Mouse (Mus musculus) embryonic stem cell, embryonic (primary cell): Measurements from ENCODE around the gene Ncbp1.

ENCODE experiments used
- CTCF ChIA-PET, 4 experiments: fragments of 300-600 bp in 2 of 4; fragments of 350-600 bp in 2 of 4; sonication (Branson Sonifier 250); formaldehyde crosslinking; loops; one replicate each; lab custom pipeline; 2022; ENCODE audit warnings: inconsistent platforms in 2 of 4; lab: Charles Lee
- POLR2A ChIA-PET, 4 experiments: fragments of 300-600 bp in 2 of 4; fragments of 350-600 bp in 2 of 4; sonication (Branson Sonifier 250); formaldehyde crosslinking; loops; one replicate each; lab custom pipeline; 2022; ENCODE audit warnings: antibody characterized with exemption in 4 of 4, inconsistent platforms in 1 of 4; lab: Charles Lee

The Ncbp1 gene

GRCm38 (mm10) chr4:46119514-46120094, 18.8 kb upstream of the Ncbp1 start:
- POLR2A ChIA-PET, result interaction anchor here (0.5 to 1.6 kb wide), 5 partner anchors 13 to 323 kb away, joined by 3 to 5 read pairs (median 4); no protein-coding TSS in a partner anchor
- CTCF ChIA-PET, result interaction anchor here in 3 of 4 experiments (0.6 to 1.7 kb wide), 5 partner anchors 10 to 300 kb away, joined by 3 to 8 read pairs (median 4); no protein-coding TSS in a partner anchor

- CTCF ChIA-PET, result interaction anchor here in 1 of 4 experiments (0.6 to 1.7 kb wide), 2 partner anchors 221 to 301 kb away, joined by 3 to 4 read pairs; no protein-coding TSS in a partner anchor
- POLR2A ChIA-PET, result interaction anchor here in 3 of 4 experiments (0.6 to 1.6 kb wide), 5 partner anchors 14 to 148 kb away, joined by 3 to 4 read pairs (median 3); no protein-coding TSS in a partner anchor
Observed at GRCm38 (mm10) chr4:46120767-46121166, 17.6 kb upstream of the Ncbp1 start.

GRCm38 (mm10) chr4:46123358-46123757, 15.1 kb upstream of the Ncbp1 start:
- CTCF ChIA-PET, result no interaction called here
- POLR2A ChIA-PET, result interaction anchor here in 1 of 4 experiments (1.2 kb wide), 1 partner anchor 15 kb away, joined by 3 read pairs; the partner anchor contains the start of genes Ncbp1 and Tstd2

- CTCF ChIA-PET, result interaction anchor here in 2 of 4 experiments (0.6 to 0.7 kb wide), 3 partner anchors 142 to 1954 kb away, joined by 3 to 4 read pairs (median 3); no protein-coding TSS in a partner anchor
- POLR2A ChIA-PET, result no interaction called here
Observed at GRCm38 (mm10) chr4:46126541-46126940, 11.9 kb upstream of the Ncbp1 start.

GRCm38 (mm10) chr4:46129311-46130004, 9.0 kb upstream of the Ncbp1 start:
- ChIA-PET POLR2A (interaction anchor here in 1 of 4 experiments (2.2 kb wide), 1 partner anchor 9 kb away, joined by 5 read pairs; the partner anchor contains the start of genes Ncbp1 and Tstd2), CTCF (interaction anchor here (0.5 to 2.3 kb wide), 10 partner anchors 9 to 269 kb away, joined by 3 to 13 read pairs (median 4); partner anchors contain the start of genes Ncbp1 (in 2 of the 4) and Tstd2 (in 2 of the 4))

- ChIA-PET CTCF (interaction anchor here (0.5 to 2.3 kb wide), 9 partner anchors 9 to 237 kb away, joined by 3 to 13 read pairs (median 4); partner anchors contain the start of genes Ncbp1 (in 1 of the 4) and Tstd2 (in 1 of the 4)), POLR2A (interaction anchor here in 1 of 4 experiments (2.2 kb wide), 1 partner anchor 8 kb away, joined by 5 read pairs; the partner anchor contains the start of genes Ncbp1 and Tstd2)
Observed at GRCm38 (mm10) chr4:46130221-46130620, 8.2 kb upstream of the Ncbp1 start.

GRCm38 (mm10) chr4:46131791-46132190, 6.6 kb upstream of the Ncbp1 start:
- CTCF ChIA-PET, result no interaction called here
- POLR2A ChIA-PET, result interaction anchor here in 2 of 4 experiments (0.6 to 1.4 kb wide), 2 partner anchors 13 to 308 kb away, joined by 3 to 4 read pairs; no protein-coding TSS in a partner anchor

GRCm38 (mm10) chr4:46137629-46138286, 655 bp upstream of the Ncbp1 start:
- POLR2A ChIA-PET, result interaction anchor here in 2 of 4 experiments (0.6 to 2.2 kb wide), 20 partner anchors 8 to 500 kb away, joined by 3 to 8 read pairs (median 3); no protein-coding TSS in a partner anchor
- CTCF ChIA-PET, result interaction anchor here in 3 of 4 experiments (0.6 to 1.8 kb wide), 4 partner anchors 8 to 235 kb away, joined by 3 to 7 read pairs (median 4); no protein-coding TSS in a partner anchor

- ChIA-PET POLR2A (interaction anchor here in 2 of 4 experiments (0.6 to 1.5 kb wide), 4 partner anchors 8 to 21 kb away, joined by 3 to 4 read pairs (median 4); no protein-coding TSS in a partner anchor), CTCF (interaction anchor here in 2 of 4 experiments (1.1 to 1.5 kb wide), 7 partner anchors 9 to 172 kb away, joined by 3 to 6 read pairs (median 4); no protein-coding TSS in a partner anchor)
Observed at GRCm38 (mm10) chr4:46144323-46144722, 5.9 kb downstream of the Ncbp1 start.

- POLR2A ChIA-PET, result interaction anchor here in 1 of 4 experiments (1.6 kb wide), 1 partner anchor 27 kb away, joined by 3 read pairs; no protein-coding TSS in a partner anchor
- CTCF ChIA-PET, result no interaction called here
Observed at GRCm38 (mm10) chr4:46146881-46147280, 8.5 kb downstream of the Ncbp1 start.

- ChIA-PET CTCF (interaction anchor here in 1 of 4 experiments (1.7 kb wide), 1 partner anchor 8 kb away, joined by 6 read pairs; no protein-coding TSS in a partner anchor), POLR2A (interaction anchor here in 2 of 4 experiments (0.6 to 1.3 kb wide), 2 partner anchors 8 to 26 kb away, joined by 3 to 4 read pairs; no protein-coding TSS in a partner anchor)
Observed at GRCm38 (mm10) chr4:46151903-46152544, 13.6 kb downstream of the Ncbp1 start.

- POLR2A ChIA-PET, result interaction anchor here in 2 of 4 experiments (0.6 to 1.4 kb wide), 4 partner anchors 10 to 29 kb away, joined by 4 read pairs; no protein-coding TSS in a partner anchor
- CTCF ChIA-PET, result interaction anchor here in 1 of 4 experiments (1.5 kb wide), 1 partner anchor 12 kb away, joined by 3 read pairs; no protein-coding TSS in a partner anchor
Observed at GRCm38 (mm10) chr4:46164027-46164426, 25.6 kb downstream of the Ncbp1 start.

GRCm38 (mm10) chr4:46165831-46166230, 27.4 kb downstream of the Ncbp1 start:
- CTCF ChIA-PET, result interaction anchor here in 1 of 4 experiments (1.5 kb wide), 1 partner anchor 10 kb away, joined by 3 read pairs; no protein-coding TSS in a partner anchor
- POLR2A ChIA-PET, result interaction anchor here in 3 of 4 experiments (1.0 to 2.0 kb wide), 10 partner anchors 8 to 28 kb away, joined by 3 to 9 read pairs (median 4); partner anchors contain the start of genes Ncbp1 (in 1 of the 3) and Tstd2 (in 1 of the 3)

GRCm38 (mm10) chr4:46171761-46172160, 33.3 kb downstream of the Ncbp1 start:
- POLR2A ChIA-PET, result no interaction called here
- CTCF ChIA-PET, result interaction anchor here in 1 of 4 experiments (0.6 kb wide), 1 partner anchor 288 kb away, joined by 3 read pairs; no protein-coding TSS in a partner anchor

GRCm38 (mm10) chr4:46176313-46176712, 37.9 kb downstream of the Ncbp1 start:
- CTCF ChIA-PET, result interaction anchor here (0.6 to 2.4 kb wide), 16 partner anchors 9 to 1907 kb away, joined by 3 to 15 read pairs (median 4); partner anchors contain the start of gene Xpa (in 2 of the 4)
- POLR2A ChIA-PET, result interaction anchor here in 2 of 4 experiments (0.8 to 3.6 kb wide), 9 partner anchors 9 to 180 kb away, joined by 3 to 30 read pairs (median 6); no protein-coding TSS in a partner anchor

GRCm38 (mm10) chr4:46177018-46177417, 38.6 kb downstream of the Ncbp1 start:
- POLR2A ChIA-PET, result interaction anchor here in 3 of 4 experiments (0.7 to 3.6 kb wide), 12 partner anchors 8 to 1360 kb away, joined by 3 to 30 read pairs (median 4); partner anchors contain the start of gene Xpa (in 1 of the 3)
- CTCF ChIA-PET, result interaction anchor here (0.6 to 2.4 kb wide), 10 partner anchors 8 to 1906 kb away, joined by 3 to 15 read pairs (median 4); partner anchors contain the start of gene Xpa (in 1 of the 4)
